Mouse (Mus musculus) kidney, postnatal 36 days (tissue): ENCODE data around the gene Bcl7c.
"Not testable (repeated sequence)": the region's sequence is repeated elsewhere in the genome, so short reads cannot be mapped to it uniquely, and the experiment has no call there.

ENCODE experiments used
- DNase-seq, 2 experiments: peaks; one replicate each; pipeline ENCODE4 v3.0.0; 2021 to 2022; ENCODE audit warnings: mixed read lengths in 2 of 2

Gene Bcl7c

DNA sequence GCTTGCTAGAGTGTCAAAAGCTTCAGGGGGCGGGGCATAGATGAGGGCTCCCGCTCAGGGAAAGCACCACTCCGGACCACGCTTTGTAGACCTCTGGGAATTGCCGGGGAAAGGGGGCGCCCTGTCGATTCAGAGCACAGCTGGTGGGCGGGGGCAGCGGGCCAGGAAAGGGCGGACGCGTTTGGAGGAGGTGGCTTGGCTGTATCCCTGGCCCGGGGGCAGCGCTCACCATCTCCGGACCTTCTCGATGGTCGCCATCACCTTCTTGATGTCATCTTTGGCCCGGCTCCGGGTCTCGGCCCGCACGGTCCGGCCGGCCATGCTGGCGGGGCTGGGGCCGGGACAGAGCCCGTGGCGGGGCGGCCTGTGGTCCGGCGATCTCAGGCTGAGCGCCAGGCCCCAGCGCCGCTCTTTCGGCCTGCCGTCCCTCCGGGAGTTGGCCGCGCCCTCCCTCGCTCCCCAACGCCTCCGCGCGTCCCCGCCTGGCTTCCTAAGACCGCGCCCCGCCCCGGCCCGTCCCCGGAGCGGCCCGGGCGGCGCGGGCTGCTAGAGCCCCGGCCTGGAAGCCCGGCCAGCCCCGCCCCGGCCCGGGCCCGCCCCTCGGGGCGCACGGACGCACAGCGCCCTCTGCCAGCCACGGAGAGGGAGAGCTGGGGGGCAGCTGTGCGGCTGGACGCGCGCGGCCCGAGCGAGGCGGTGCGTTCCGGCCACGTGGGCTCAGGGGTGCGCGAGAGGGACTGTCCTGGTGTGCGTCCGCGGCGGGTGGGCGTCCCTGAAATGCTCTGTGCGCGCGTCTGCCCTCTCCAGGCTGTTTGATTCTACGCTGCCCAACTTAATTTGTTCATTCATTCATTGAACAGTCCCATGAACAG, at the start of gene Bcl7c:
Gene Bcl7c, minus strand, starts transcription at position 727 of the 872 bp plus-strand sequence.
- DNase-seq: peak; percentile 90 to 93

DNA sequence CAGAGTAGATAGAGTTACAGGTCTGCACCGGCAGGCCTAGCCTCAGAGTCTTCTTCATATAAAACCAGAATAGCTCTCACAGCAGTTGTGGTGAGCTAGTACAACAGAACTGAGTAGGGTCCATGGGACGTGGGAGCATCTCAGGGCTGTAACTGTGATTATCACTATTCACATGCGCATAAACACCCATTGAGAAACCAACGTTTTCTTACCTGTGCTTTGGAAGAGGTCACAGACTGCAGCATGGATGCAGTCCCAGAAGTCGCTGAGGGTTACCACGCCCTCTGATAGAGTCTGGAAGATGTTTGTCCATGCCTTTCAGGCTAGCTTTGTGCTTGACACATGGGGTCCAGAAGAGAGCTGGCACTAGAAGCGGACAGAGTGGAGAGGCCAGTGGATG, 45.0 kb upstream of the Bcl7c start:
- DNase-seq: no peak

DNA sequence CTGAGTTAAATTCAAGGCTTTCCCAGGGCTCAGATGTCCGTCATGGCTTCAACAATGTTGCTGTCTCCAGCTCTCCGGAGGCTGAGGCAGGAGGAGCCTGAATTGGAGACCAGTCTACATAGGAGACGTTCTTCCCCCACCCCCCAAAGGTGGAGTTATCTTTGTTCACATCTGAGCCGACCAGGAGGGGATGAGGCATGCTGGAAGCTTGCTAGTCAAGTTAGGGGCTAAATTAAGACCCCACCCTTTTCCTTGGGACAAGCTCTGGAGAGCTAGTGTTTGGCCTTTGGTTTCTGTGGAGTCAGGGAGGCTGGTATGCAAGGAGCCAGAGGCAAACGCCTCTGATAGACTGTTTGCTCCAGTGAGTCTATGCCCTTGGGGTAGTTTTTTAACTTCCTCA, 44.4 kb upstream of the Bcl7c start:
- DNase-seq: no peak

DNA sequence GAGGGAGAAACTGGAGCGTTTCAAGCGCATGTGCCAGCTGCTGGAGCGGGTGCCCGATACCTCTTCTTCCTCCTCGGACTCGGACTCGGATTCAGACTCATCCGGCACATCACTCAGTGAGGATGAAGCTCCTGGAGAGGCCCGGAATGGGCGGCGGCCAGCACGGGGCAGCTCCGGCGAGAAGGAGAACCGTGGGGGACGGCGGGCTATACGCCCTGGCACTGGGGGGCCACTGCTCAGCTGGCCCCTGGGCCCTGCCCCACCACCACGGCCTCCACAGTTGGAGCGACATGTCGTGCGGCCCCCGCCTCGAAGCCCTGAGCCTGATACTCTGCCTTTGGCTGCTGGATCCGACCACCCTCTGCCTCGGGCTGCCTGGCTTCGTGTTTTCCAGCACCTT, 43.3 kb upstream of the Bcl7c start:
- DNase-seq: no peak

DNA sequence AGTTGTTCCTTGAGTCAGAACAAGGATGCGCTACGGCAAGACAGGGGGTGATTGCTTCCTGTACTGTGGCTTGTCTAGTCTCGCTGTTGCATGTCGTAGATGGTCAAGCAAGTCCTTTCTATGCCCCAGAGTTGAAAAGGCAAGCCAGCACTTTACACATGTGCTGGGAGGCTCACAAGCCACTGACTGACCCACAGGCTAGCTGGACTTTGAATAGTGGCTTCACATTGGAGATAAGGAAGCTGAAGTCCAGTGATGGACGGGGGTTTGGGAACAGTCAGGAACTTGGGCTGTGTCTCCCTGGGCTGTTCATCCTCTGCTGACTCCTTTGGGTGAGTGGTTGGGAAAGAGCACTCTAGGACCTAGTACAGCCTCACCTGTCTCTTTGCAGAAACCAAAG, 42.9 kb upstream of the Bcl7c start:
- no peak for DNase-seq

DNA sequence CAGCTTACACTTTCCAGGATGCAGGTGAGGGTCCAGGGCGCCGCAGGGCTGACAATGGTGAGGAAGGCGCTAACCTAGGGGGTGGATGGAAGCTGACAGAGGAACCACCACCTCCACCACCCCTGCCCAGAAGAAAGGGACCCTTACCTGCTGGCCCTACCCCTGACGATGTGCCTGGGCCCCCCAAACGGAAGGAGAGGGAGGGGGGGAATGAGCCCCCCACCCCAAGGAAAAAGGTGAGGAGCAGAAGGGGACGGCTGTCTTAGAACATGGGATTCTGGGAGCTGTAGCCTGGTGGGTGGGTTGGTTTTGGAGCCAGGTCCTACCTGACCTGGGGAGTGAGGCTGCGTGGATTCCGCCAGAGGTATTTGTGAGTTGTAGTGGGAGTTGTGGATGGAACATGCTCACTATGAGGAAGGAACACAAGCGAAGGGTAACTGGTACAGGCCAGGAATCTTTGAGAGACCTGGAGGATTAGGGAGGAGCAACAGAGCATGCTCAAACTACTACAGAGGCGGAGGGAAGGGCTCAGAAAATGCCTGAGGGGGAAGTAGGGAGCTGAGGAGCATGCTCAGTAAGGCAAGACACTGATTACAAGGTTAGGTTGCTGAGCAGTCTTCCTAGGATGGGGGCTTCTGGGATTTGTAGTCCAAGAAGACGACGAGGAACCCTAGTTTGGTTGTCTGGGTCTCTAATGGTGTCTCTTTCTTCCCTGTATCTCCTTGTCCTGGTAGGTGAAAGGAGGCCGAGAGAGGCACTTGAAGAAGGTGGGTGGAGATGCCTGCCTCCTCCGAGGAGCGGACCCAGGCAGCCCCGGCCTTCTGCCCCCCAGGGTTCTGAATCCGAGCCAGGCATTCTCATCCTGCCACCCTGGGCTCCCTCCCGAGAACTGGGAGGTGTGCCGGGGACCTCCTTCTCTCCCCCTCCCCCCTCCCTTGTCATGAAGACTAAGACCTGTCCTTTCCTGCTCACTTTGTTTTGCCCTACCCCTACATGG, 41.7 kb upstream of the Bcl7c start:
- DNase-seq: peak in 1 of 2 experiments; percentile 39

DNA sequence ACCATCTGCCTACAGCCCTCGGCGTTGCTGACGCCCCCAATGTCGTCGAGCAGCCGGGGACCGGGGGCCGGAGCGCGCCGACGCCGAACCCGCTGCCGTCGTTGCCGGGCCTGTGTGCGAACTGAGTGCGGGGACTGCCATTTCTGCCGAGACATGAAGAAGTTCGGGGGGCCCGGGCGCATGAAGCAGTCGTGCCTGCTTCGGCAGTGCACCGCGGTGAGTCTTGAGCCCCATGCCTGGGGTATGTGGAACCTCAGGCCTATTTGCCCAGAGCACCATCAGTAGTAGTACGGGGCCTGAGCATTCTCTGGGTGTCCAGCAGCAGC, 39.5 kb upstream of the Bcl7c start:
- DNase-seq: no peak

DNA sequence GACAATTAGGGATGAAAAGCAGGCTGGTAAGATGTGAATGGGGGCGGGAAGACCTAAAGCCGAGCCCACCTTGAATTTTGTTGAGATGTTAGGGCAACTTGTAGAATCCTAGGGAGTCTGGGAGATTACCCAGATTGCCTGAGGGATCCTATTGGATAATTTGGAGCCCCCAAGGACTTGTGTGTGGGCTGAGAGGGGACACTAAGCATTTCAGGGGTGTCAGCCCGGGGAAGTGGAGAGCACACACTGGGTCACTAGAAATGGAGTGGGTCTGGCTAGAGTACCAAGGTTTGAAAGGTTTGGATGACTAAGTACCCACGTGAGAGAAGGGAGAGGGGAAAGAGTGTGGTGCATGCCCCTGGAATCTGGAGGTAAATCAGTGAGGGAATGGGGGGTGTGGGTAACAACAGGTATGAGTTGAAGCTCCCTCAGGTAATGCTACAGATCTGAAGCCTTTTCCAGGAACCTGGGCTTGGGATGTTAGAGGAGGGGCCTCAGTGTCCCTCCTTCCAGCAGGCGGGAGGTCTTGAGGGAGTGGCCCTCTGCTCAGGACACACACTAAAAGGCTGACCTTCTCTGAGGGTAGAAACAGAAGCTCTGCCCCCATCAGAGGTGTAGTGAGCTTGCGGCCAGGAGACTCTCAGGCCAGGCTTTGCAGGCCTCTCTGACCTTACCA, 39.0 kb upstream of the Bcl7c start:
- no peak for DNase-seq

DNA sequence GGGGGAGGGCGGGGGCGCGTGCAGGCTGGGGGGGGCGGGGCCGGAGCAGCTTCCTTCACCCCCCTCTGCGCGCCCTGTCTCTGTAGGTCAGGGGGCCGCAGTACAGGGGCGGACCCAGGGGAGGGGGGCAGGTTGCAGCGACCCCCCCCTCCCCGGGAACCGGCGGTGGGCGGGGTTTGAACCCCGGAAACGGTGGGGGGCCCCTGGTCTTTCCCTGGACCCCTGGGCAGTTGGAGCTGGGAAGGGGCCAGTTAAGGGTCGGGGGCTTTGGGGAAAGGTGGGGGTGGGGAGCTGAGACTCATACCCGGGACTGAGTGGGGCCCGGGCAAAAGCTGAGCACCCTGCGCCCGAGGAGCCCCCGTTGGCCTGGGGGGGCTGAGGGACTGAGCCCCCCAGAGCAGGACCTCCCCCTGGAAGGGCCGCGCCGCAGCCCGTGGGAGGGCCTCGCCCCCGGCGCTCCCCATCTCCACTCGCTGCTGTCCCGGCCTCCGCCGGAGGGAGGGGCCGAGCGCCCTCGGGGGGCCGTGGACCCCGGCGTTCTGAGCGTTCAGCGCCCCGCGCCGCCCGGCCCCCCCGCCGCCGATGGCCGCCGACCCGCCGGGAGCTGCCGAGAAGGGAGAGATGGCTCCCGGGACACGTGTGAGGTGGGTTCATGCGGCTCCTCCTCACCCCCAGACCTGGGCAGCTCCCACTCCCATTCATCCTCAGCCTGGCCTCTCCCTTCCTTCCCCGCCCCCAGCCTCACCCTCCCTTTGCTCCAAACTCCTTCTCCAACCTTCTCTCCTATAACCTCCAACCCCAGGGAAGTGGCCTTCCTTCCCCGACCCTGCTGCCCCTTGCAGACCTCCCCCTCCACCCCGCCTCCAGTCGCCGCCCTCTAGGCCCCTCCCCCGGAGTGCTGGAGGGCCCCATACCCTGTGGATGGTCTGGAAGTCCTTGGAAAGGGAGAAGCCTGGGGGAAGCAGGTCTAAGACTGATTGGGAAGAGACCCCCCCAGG, 38.1 kb upstream of the Bcl7c start:
- DNase-seq: peak in 1 of 2 experiments; percentile 30

DNA sequence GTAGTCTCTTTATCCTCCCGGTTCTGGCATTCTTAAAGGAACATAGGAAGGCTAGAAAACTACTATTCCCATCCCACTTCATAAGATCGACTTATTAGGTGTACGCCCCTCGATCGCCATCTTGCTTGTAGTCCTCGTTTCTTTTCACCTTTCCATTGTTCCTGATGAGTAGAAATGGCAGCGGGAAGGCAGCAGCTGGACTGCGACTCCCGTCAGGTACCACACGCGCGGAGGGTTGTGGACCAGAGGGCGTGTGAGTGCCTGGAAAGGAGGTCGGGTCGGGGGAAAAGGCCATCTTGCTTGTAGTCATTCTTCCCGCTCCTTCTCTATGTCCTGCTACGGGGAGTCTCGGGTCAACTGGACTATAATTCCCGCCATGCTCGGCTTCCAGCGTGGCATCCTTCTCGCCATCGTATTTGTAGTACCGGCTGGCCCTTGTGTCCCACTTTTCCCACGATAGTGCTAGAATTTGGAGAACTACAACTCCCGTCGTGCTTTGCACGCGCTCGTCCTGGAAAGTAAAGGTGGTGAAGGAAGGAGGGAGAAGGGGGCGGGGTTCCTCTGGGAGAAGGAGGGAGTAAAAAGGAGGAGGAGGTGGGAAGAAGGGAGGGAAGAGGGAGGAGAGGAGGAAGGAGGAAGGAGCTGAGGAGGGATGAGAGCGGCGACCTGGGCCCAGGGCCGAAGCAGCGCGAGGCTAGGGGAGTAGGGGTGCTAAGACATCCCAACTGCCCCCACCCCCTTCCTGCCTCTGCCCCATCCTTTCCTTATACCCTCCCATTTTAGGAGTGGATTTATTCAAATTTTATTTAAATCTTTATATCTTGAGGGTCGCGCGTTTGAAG, 37.1 kb upstream of the Bcl7c start:
- DNase-seq: peak; percentile 97 to 99

DNA sequence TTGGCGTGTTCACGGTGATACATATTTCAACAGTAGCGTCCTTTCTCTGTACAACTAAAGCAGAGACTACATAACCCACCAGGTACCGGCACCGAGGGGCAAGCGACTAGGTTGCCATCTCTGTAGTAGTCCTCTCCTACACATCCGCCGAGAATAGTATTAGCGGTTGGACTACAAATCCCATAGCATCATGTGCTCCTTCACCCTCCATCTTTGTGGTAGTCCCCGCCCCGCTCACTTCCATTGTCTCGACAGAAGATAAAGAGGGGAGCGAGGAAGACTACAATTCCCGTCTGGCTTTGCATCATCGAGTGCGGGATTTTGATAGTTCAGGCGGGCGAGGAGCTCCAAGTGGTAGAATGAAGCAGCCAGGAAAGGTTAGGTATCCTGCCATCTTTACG, 36.5 kb upstream of the Bcl7c start:
- DNase-seq: peak; percentile 94 to 97

DNA sequence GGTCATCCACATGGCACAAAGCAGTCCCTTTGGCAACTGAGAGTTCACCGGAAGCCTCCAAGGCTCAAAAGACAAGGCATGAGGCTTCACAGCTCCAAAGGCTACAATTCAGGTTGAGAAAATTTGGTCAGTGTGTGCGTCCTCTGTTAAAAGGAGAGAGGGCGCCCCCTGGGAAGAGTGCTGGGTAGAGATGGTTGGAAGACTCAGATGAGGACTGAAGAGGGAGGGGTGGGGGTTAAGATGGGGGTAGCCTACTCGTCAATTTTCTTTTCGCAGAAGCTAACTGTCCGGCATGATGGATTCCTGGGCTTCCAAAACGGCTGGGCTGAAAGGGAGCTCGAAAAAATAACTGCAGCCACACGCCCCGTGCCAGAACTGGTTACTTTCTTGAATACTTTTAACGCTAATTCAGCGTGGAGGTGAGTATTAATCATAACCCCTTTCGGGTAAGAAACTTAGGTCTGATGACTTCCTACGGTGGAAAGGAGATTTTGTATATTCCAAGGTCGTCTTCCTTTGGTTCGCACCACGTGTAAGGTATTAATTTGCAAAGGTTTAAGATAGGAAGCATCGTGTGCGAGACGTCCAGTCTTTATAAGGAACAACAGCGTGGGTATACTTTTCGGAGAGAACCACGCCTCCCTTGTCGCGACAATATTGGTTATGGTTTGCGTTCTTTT, 35.8 kb upstream of the Bcl7c start, which contains the start of gene Fbxl19:
Gene Fbxl19, plus strand, starts transcription at position 178 of the 680 bp plus-strand sequence.
- DNase-seq: peak; percentile 84 to 92

DNA sequence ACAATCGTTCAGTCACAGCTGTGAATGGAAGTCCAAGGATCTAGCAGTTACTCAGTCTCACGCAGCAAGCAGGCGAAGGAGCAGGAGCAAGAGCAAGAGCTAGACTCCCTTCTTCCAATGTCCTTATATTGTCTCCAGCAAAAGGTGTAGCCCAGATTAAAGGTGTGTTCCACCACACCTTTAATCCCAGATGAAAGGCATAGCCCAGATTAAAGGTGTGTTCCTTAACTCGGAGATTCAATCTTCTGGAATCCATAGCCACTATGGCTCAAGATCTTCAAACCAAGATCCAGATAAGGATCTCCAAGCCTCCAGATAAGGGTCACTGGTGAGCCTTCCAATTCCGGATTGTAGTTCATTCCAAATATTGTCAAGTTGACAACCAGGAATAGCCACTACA, 23.3 kb upstream of the Bcl7c start, which contains the start of gene Ctf2:
Gene Ctf2, minus strand, starts transcription at position 101 of the 400 bp plus-strand sequence.
- DNase-seq: not testable (repeated sequence)

DNA sequence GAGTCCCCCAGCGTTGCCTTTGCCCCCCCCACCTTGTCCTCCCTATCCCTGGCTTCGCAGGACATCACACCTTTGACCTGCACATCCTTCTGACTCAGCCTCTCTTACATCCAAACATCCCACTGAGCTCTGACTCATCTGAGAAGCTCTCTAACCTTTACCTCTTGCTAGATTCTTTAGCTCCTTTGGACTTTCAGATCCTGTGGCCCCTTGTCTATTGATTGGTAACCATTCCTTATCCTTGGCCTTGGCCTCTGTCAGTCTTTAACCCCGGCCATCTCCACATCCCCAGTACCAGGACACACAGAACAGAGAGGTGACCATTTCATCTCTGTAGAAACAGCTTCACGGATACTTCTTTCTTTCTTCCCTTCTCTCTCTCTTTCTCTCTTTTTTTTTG, 21.4 kb upstream of the Bcl7c start:
- DNase-seq: no peak

DNA sequence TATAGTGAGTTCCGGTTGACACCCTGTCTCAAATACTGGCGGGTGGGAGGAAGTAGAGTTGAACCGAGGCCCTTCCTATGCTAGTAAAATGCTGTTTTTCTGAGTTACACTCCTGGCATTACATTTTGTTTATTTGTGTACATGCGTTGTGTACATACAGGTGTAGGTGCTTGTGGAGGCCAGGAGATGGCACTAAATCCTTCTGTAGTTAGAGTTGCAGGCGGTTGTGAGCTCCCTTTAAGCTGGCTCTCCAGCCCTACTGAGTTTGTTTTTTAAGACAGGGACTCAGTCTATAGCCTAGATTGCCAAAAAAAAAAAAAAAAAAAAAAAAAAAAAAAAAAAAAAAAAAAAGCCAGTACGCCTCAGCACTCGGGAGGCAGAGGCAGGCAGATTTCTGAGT, 19.2 kb upstream of the Bcl7c start:
- DNase-seq: no peak

DNA sequence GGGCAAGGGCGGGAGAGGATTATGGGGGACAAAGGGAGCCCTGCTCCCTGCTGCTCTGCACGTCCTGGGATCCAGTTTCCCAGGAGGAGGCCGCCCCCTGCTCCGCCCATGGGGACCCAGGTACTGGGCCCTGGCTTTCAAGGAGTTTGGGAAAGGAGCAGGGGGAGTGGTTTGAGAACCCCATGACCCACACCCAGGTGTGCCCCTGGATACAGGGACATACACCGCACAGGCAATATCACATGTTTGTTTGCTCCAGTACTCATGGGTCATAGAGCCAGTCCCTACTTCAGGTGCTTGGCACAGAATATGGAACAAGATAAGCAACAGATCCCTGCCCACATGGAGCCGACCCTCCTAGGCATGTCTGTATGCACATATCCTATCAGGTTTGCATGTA, 17.2 kb upstream of the Bcl7c start:
- no peak for DNase-seq

DNA sequence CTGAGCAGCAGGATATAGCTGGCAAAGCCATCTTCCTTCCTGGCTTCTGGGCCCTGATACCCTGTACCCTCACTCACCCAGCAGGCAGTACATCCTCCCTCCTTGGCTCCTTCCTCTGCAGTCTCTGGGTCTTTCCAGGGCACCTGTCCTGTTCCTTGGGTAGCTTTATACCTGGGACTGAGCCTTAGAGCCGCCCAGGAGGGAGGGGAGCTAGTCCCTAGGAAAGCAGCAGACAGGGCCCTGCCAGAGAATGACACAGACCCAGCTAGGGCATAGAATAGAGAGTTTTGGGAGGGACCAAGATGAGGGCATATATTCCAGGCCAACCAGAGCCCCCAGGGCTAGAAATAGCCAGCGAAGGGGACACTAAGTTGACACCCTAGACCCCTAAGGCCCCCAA, 16.8 kb upstream of the Bcl7c start:
- no peak for DNase-seq

DNA sequence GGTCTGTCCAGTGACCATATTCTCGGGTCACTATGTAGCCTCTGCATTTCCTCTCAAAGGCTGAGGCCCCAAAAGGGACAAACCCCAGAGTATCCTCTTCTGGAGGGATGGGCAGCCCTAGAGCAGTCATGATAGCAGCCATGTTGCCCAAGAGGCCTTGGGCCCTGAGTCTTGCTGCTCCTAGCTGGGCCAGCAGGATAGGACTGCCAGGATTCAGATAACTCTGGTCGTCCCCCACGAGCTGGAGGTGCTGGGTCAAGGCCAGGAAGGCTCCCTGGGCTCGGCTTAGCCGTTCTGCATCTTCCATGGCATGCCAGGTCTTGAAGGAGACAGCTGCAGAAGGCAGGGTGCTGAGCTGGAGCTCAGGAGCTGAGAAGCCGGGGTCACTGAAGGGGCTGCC, 10.5 kb upstream of the Bcl7c start:
- no peak for DNase-seq

DNA sequence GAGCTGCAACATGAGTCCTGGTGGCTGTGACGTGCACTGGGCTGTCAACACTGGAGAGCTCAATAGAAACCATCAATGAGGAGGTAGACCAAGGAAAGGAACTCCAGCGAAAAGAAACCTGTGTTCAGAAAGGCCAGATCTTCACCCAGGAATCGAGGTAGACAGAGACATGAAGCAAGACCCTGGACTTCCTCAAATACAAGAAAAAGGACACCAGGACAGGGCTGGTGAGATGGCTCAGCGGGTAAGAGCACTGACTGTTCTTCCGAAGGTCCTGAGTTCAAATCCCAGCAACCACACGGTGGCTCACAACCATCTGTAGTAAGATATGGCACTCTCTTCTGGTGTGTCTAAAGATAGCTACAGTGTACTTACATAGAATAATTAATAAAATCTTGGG, 9.6 kb upstream of the Bcl7c start:
- no peak for DNase-seq

DNA sequence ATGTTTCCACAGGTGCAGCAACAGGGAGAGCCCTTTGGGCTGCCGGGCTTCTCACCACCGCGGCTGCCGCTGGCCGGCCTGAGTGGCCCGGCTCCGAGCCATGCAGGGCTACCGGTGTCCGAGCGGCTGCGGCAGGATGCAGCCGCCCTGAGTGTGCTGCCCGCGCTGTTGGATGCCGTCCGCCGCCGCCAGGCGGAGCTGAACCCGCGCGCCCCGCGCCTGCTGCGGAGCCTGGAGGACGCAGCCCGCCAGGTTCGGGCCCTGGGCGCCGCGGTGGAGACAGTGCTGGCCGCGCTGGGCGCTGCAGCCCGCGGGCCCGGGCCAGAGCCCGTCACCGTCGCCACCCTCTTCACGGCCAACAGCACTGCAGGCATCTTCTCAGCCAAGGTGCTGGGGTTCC, 8.3 kb upstream of the Bcl7c start:
- DNase-seq: peak; percentile 76 to 89
